Mouse (Mus musculus) liver, adult 2 months (tissue): ENCODE measurements at regions not wholly inside any gene's neighbourhood (a gene's known extent, or its start where the extent isn't known, plus 50 kb on each side); places are given as distances from the start of the nearest gene placed in this dataset.

Experiments
- CTCF ChIP-seq: fragments of 200-500 bp; IDR thresholded peaks from 2 replicates; pipeline ENCODE4 v1.5.1; 2011; ENCODE audit warnings: low read depth, low read length, control low read depth
- POLR2A ChIP-seq: fragments of 200-500 bp; IDR thresholded peaks from 2 replicates; pipeline ENCODE4 v1.6.1; 2011; ENCODE audit warnings: low read length, control low read depth; ENCODE audit not compliant: insufficient read depth; ENCODE audit errors: extremely low read depth

GRCm38 (mm10) chr3:124658153-124658552 lies 77.3 kb upstream of the 1700003H04Rik start:
- no peak for TF ChIP-seq POLR2A
- TF ChIP-seq CTCF: no peak
